Mouse (Mus musculus) adrenal gland, postnatal 14 days (tissue): ENCODE data around the gene Tmem205. TPM values are rescaled to one million over a fixed set of nuclear protein-coding genes. Genes with fewer than 3 reads are reported as not detected.

ENCODE experiments used
- DNase-seq: peaks from one replicate; pipeline ENCODE4 v3.0.0; 2021; ENCODE audit warnings: mixed read lengths
- total RNA-seq: library from RNA; stranded (reverse); gene quantifications from 2 replicates; pipeline ENCODE4 v1.2.3, GENCODE M21; 2021

Gene Tmem205
- total RNA-seq, 1 experiment from 2014 or later: 258 TPM

GRCm38 (mm10) chr9:21944267-21944666, 16.9 kb upstream of the Tmem205 start:
- DNase-seq: peak; percentile 43

GRCm38 (mm10) chr9:21943638-21944037, 16.3 kb upstream of the Tmem205 start:
- no peak for DNase-seq

- DNase-seq: no peak
These were observed 15.7 kb upstream of the Tmem205 start for GRCm38 (mm10) chr9:21943046-21943445.

GRCm38 (mm10) chr9:21938234-21938855, 11.0 kb upstream of the Tmem205 start:
- DNase-seq: no peak

- peak; percentile 58 for DNase-seq
These were observed 10.4 kb upstream of the Tmem205 start for GRCm38 (mm10) chr9:21937711-21938175.

- DNase-seq: peak; percentile 99
These were observed 9.6 kb upstream of the Tmem205 start, which contains the start of gene Plppr2 for GRCm38 (mm10) chr9:21936692-21937570. TSS of gene Plppr2 (plus strand) at chr9:21937033.

GRCm38 (mm10) chr9:21935466-21936131, 8.2 kb upstream of the Tmem205 start:
- DNase-seq: no peak

GRCm38 (mm10) chr9:21934021-21934420, 6.7 kb upstream of the Tmem205 start:
- DNase-seq: no peak

- DNase-seq: no peak
These were observed 5.2 kb upstream of the Tmem205 start for GRCm38 (mm10) chr9:21932445-21933137.

- DNase-seq: no peak
These were observed 4.7 kb upstream of the Tmem205 start for GRCm38 (mm10) chr9:21932006-21932405.

GRCm38 (mm10) chr9:21929208-21929607, 1.9 kb upstream of the Tmem205 start:
- no peak for DNase-seq

- no peak for DNase-seq
These were observed 572 bp downstream of the Tmem205 start for GRCm38 (mm10) chr9:21926784-21927183.

- peak; percentile 74 for DNase-seq
These were observed 1.2 kb downstream of the Tmem205 start for GRCm38 (mm10) chr9:21926155-21926554.

- no peak for DNase-seq
These were observed 1.9 kb downstream of the Tmem205 start for GRCm38 (mm10) chr9:21925506-21925905.

GRCm38 (mm10) chr9:21925034-21925433, 2.3 kb downstream of the Tmem205 start:
- no peak for DNase-seq

GRCm38 (mm10) chr9:21924099-21924493, 3.3 kb downstream of the Tmem205 start:
- peak; percentile 97 for DNase-seq

GRCm38 (mm10) chr9:21923490-21924098, 3.8 kb downstream of the Tmem205 start:
- DNase-seq: no peak

- no peak for DNase-seq
These were observed 4.3 kb downstream of the Tmem205 start for GRCm38 (mm10) chr9:21923036-21923435.

GRCm38 (mm10) chr9:21918692-21919384, 8.5 kb downstream of the Tmem205 start:
- no peak for DNase-seq

- DNase-seq: peak; percentile 98
These were observed 9.2 kb downstream of the Tmem205 start, which contains the start of gene Rab3d for GRCm38 (mm10) chr9:21918035-21918592. TSS of gene Rab3d (minus strand) at chr9:21918192.
